Mouse (Mus musculus) hindbrain, embryonic 10.5 days (tissue): ENCODE measurements around the gene Mterf1b. TPM values are rescaled to one million over a fixed set of nuclear protein-coding genes. Genes with fewer than 3 reads are reported as not detected.

Source experiments
- polyA plus RNA-seq: library from polyadenylated mRNA; unstranded; fragments of >200 nt; fragmentation: Nextera tagmentation; extraction: Ambion mirVana; gene quantifications from 2 replicates; pipeline ENCODE4 v1.2.1, GENCODE M21; 2016

The Mterf1b gene
- polyA plus RNA-seq, 1 experiment from 2014 or later: 1.8 TPM

Other genes starting within 250 kb of the Mterf1b start
- gene Cyp51, start 87.6 kb upstream of the Mterf1b start, polyA plus RNA-seq: 115 and 131 TPM in 2 replicates